Mouse (Mus musculus) activated CD4-positive, CD25-positive, alpha-beta regulatory T cell, adult 4 months (primary cell): Measurements from ENCODE around the gene Pgbd5. TPM values are rescaled to one million over a fixed set of nuclear protein-coding genes. Genes with fewer than 3 reads are reported as not detected.

Source experiments
- ATAC-seq: one replicate; pipeline ENCODE4 v1.8.0; 2017
- polyA plus RNA-seq, 2 experiments: library from polyadenylated mRNA; unstranded; fragments of 100-300 nt; shearing (Covaris generic); gene quantifications; one replicate each; pipeline ENCODE4 v1.2.1; 2017

Gene Pgbd5
- polyA plus RNA-seq, 2 experiments from 2014 or later = not detected

GRCm38 (mm10) chr8:124386225-124386899 lies 53.1 kb downstream of the Pgbd5 start:
- ATAC-seq = no peak

GRCm38 (mm10) chr8:124384336-124384735 lies 55.1 kb downstream of the Pgbd5 start:
- ATAC-seq = no peak

- no peak for ATAC-seq
These were observed 57.2 kb downstream of the Pgbd5 start for GRCm38 (mm10) chr8:124382235-124382634.

GRCm38 (mm10) chr8:124379289-124379688 lies 60.2 kb downstream of the Pgbd5 start:
- ATAC-seq = no peak

GRCm38 (mm10) chr8:124376406-124376805 lies 63.1 kb downstream of the Pgbd5 start:
- ATAC-seq = no peak

GRCm38 (mm10) chr8:124375727-124376126 lies 63.7 kb downstream of the Pgbd5 start:
- ATAC-seq = no peak

- ATAC-seq = no peak
These were observed 64.3 kb downstream of the Pgbd5 start for GRCm38 (mm10) chr8:124375168-124375567.

GRCm38 (mm10) chr8:124373753-124374152 lies 65.7 kb downstream of the Pgbd5 start:
- no peak for ATAC-seq

- peak; percentile 55 for ATAC-seq
These were observed 67.9 kb downstream of the Pgbd5 start for GRCm38 (mm10) chr8:124371410-124372123.

GRCm38 (mm10) chr8:124370422-124371183 lies 68.9 kb downstream of the Pgbd5 start:
- ATAC-seq = no peak

- peak; percentile 67 for ATAC-seq
These were observed 71.2 kb downstream of the Pgbd5 start for GRCm38 (mm10) chr8:124368213-124368612.

GRCm38 (mm10) chr8:124363337-124363736 lies 76.1 kb downstream of the Pgbd5 start:
- no peak for ATAC-seq

GRCm38 (mm10) chr8:124362589-124362988 lies 76.9 kb downstream of the Pgbd5 start:
- ATAC-seq = peak; percentile 67

- no peak for ATAC-seq
These were observed 77.6 kb downstream of the Pgbd5 start for GRCm38 (mm10) chr8:124361773-124362427.

- no peak for ATAC-seq
These were observed 78.5 kb downstream of the Pgbd5 start for GRCm38 (mm10) chr8:124360911-124361310.

- no peak for ATAC-seq
These were observed 87.8 kb downstream of the Pgbd5 start for GRCm38 (mm10) chr8:124351636-124352035.

GRCm38 (mm10) chr8:124349663-124350062 lies 89.8 kb downstream of the Pgbd5 start:
- ATAC-seq = no peak

- ATAC-seq = no peak
These were observed 91.4 kb downstream of the Pgbd5 start for GRCm38 (mm10) chr8:124348087-124348486.

GRCm38 (mm10) chr8:124346852-124347523 lies 92.5 kb downstream of the Pgbd5 start:
- ATAC-seq = peak; percentile 63

GRCm38 (mm10) chr8:124345098-124345497 lies 94.4 kb downstream of the Pgbd5 start:
- ATAC-seq = no peak

GRCm38 (mm10) chr8:124343991-124344390 lies 95.5 kb downstream of the Pgbd5 start:
- peak; percentile 56 for ATAC-seq

- no peak for ATAC-seq
These were observed 96.3 kb downstream of the Pgbd5 start for GRCm38 (mm10) chr8:124343151-124343550.
